26 mouse cellular contexts compared by ENCODE assay signal in genomic region chr17:62657051-62657450, GRCm38 (mm10).
DNase-seq lines count a peak whose midpoint lies in the region; ATAC-seq and TF ChIP-seq lines count a peak whose summit lies in the region.
"Had no signal": no experiment of that assay in that cellular context is flagged by ENCODE, and none has a peak within 500 bp of the region (broad histone marks: within the 10 kb centered on the region; RNA-seq: fewer than 3 reads in every experiment).

No protein-coding gene starts in this region.

- H3K27me3 ChIP-seq in lung, embryonic 16.5 days (ENCODE audit: control insufficient read depth, insufficient read depth, low read depth, low read length), result no peaks in the 10 kb centered on the region
- H3K27me3 ChIP-seq in liver, embryonic 11.5 days (replicated peaks; ENCODE audit: control insufficient read depth, insufficient read depth, low read length), result no peaks in the 10 kb centered on the region
- H3K27me3 ChIP-seq in stomach, embryonic 16.5 days (ENCODE audit: control insufficient read depth, insufficient read depth, low read length), result no peaks in the 10 kb centered on the region
- H3K27me3 ChIP-seq: embryonic facial prominence, embryonic 13.5 days; forebrain, embryonic 15.5 days; heart, embryonic 13.5 days; kidney, embryonic 15.5 days; limb, embryonic 15.5 days; midbrain, embryonic 13.5 days; neural tube, embryonic 13.5 days had no signal

- no peak overlapping the region for H3K4me3 ChIP-seq in left cerebral cortex, adult 2 months
- H3K4me3 ChIP-seq in lung, embryonic 16.5 days (ENCODE audit: low read length), result no peak overlapping the region
- H3K4me3 ChIP-seq in liver, embryonic 11.5 days (ENCODE audit: low read depth, low read length), result no peak overlapping the region
- no peak overlapping the region for H3K4me3 ChIP-seq in stomach, embryonic 16.5 days (replicated peaks; ENCODE audit: low read length)
- H3K4me3 ChIP-seq: embryonic facial prominence, embryonic 13.5 days; forebrain, embryonic 10.5 days; forebrain, embryonic 15.5 days; heart, embryonic 13.5 days; hindbrain, embryonic 10.5 days; kidney, embryonic 15.5 days; limb, embryonic 10.5 days; limb, embryonic 15.5 days; midbrain, embryonic 13.5 days; neural tube, embryonic 13.5 days had no signal

- H3K27ac ChIP-seq in left cerebral cortex, adult 2 months, result peak overlapping the region; percentile 29
- H3K27ac ChIP-seq in lung, embryonic 16.5 days (ENCODE audit: low read length), result no peak overlapping the region
- H3K27ac ChIP-seq in liver, embryonic 11.5 days (ENCODE audit: low read depth, low read length), result no peak overlapping the region
- H3K27ac ChIP-seq in stomach, embryonic 16.5 days (ENCODE audit: low read length), result no peak overlapping the region
- H3K27ac ChIP-seq: embryonic facial prominence, embryonic 13.5 days; forebrain, embryonic 10.5 days; forebrain, embryonic 15.5 days; heart, embryonic 13.5 days; hindbrain, embryonic 10.5 days; kidney, embryonic 15.5 days; limb, embryonic 10.5 days; limb, embryonic 15.5 days; macrophage; midbrain, embryonic 13.5 days; neural tube, embryonic 13.5 days had no signal

- no peaks in the 10 kb centered on the region for H3K36me3 ChIP-seq in lung, embryonic 16.5 days (ENCODE audit: control insufficient read depth, insufficient read depth, low read length)
- no peaks in the 10 kb centered on the region for H3K36me3 ChIP-seq in liver, embryonic 11.5 days (ENCODE audit: control insufficient read depth, insufficient read depth, low read length)
- H3K36me3 ChIP-seq in stomach, embryonic 16.5 days (ENCODE audit: control insufficient read depth, insufficient read depth, low read length), result no peaks in the 10 kb centered on the region
- H3K36me3 ChIP-seq: embryonic facial prominence, embryonic 13.5 days; forebrain, embryonic 10.5 days; forebrain, embryonic 15.5 days; heart, embryonic 13.5 days; hindbrain, embryonic 10.5 days; kidney, embryonic 15.5 days; limb, embryonic 10.5 days; limb, embryonic 15.5 days; midbrain, embryonic 13.5 days; neural tube, embryonic 13.5 days had no signal

- DNase-seq in left cerebral cortex, adult 2 months (ENCODE audit: extremely low spot score in 1 of 2, low spot score in 2 of 2), result no peak
- no peak for DNase-seq in left cerebral cortex, postnatal 14 days (ENCODE audit: low spot score in 2 of 2)
- DNase-seq in lung, postnatal 25 days (ENCODE audit: low spot score), result no peak
- DNase-seq in liver, embryonic 11.5 days (ENCODE audit: low spot score), result no peak
- DNase-seq in Muller cell, postnatal 12 days (ENCODE audit: inconsistent ontology term), result no peak
- DNase-seq: adrenal gland, postnatal 14 days; cerebellum, adult 11-12 months; kidney, adult 18-20 months; kidney, postnatal 36 days; right cerebral cortex, postnatal 4 days; thymus, adult 18-20 months; thymus, postnatal 25 days had no signal

- H3K9me3 ChIP-seq in lung, embryonic 16.5 days (ENCODE audit: control insufficient read depth, low read length), result no peaks in the 10 kb centered on the region
- H3K9me3 ChIP-seq in liver, embryonic 11.5 days (ENCODE audit: control insufficient read depth, low read length), result no peaks in the 10 kb centered on the region
- H3K9me3 ChIP-seq in stomach, embryonic 16.5 days (replicated peaks; ENCODE audit: control insufficient read depth, low read length), result no peaks in the 10 kb centered on the region
- H3K9me3 ChIP-seq: embryonic facial prominence, embryonic 13.5 days; forebrain, embryonic 10.5 days; forebrain, embryonic 15.5 days; heart, embryonic 13.5 days; hindbrain, embryonic 10.5 days; kidney, embryonic 15.5 days; limb, embryonic 10.5 days; limb, embryonic 15.5 days; midbrain, embryonic 13.5 days; neural tube, embryonic 13.5 days had no signal

- no peak for TF ChIP-seq CTCF in left cerebral cortex, adult 2 months (IDR thresholded peaks at IDR 0.05)

- peaks cover 13% of the 10 kb centered on the region for H3K4me1 ChIP-seq in lung, embryonic 16.5 days (replicated peaks; ENCODE audit: control insufficient read depth, insufficient read depth, low read length)
- 0 out of 2 replicates have a peak, but pooled peaks cover 3% of the 10 kb centered on the region for H3K4me1 ChIP-seq in liver, embryonic 11.5 days (replicated peaks; ENCODE audit: control insufficient read depth, insufficient read depth, low read length)
- H3K4me1 ChIP-seq in stomach, embryonic 16.5 days (ENCODE audit: control insufficient read depth, insufficient read depth, low read length), result peaks cover 23% of the 10 kb centered on the region

- H3K9ac ChIP-seq in lung, embryonic 16.5 days (ENCODE audit: low read length), result no peak overlapping the region
- H3K9ac ChIP-seq in liver, embryonic 11.5 days (ENCODE audit: low read depth, low read length), result no peak overlapping the region
- H3K9ac ChIP-seq in stomach, embryonic 16.5 days (ENCODE audit: low read length), result no peak overlapping the region
- H3K9ac ChIP-seq: embryonic facial prominence, embryonic 13.5 days; forebrain, embryonic 15.5 days; kidney, embryonic 15.5 days; limb, embryonic 15.5 days; midbrain, embryonic 13.5 days; neural tube, embryonic 13.5 days had no signal

- H3K4me2 ChIP-seq in lung, embryonic 16.5 days (ENCODE audit: low read depth, low read length), result peak overlapping the region; percentile 52
- H3K4me2 ChIP-seq in liver, embryonic 11.5 days, result 0 out of 2 replicates have a peak overlapping the region, but pooled peaks have one; percentile 9
- H3K4me2 ChIP-seq in stomach, embryonic 16.5 days (ENCODE audit: low read depth, low read length), result peak overlapping the region; percentile 25; the same call in 1 of the 2 replicates
- H3K4me2 ChIP-seq: embryonic facial prominence, embryonic 13.5 days; forebrain, embryonic 15.5 days; kidney, embryonic 15.5 days; limb, embryonic 15.5 days; midbrain, embryonic 13.5 days; neural tube, embryonic 13.5 days had no signal

- 49% methylated on average over 7 of the region's 7 CpGs for WGBS in lung, embryonic 16.5 days
- WGBS in liver, embryonic 11.5 days, result 73% methylated on average over 7 of the region's 7 CpGs
- WGBS in stomach, embryonic 16.5 days, result 59% methylated on average over 7 of the region's 7 CpGs

- ATAC-seq in lung, embryonic 16.5 days (ENCODE audit: low read depth), result no peak
- ATAC-seq in liver, embryonic 11.5 days (replicated peaks; ENCODE audit: low FRiP score), result no peak
- no peak for ATAC-seq in stomach, embryonic 16.5 days (ENCODE audit: insufficient read depth, low FRiP score)
- ATAC-seq: hindbrain, embryonic 16.5 days; midbrain, embryonic 13.5 days had no signal

- intact Hi-C loops in left cerebral cortex, adult 2 months (cut with DNase I), result loop anchor here (2.0 to 10.0 kb wide), 5 partner anchors 65 to 226 kb away; no protein-coding TSS in a partner anchor
- intact Hi-C loops in left cerebral cortex, postnatal 14 days (cut with DNase I), result loop anchor here (5.0 kb wide), 1 partner anchor 225 kb away; the partner anchor contains the start of gene Efna5
